Mouse (Mus musculus): ENCODE data around the gene Arhgef25.

- peak; percentile 66 for TF ChIP-seq CTCF (IDR thresholded peaks at IDR 0.05; ENCODE audit: low read depth)
- TF ChIP-seq EP300 (IDR thresholded peaks at IDR 0.05; ENCODE audit: low read depth), result no peak
Measured at GRCm38 (mm10) chr10:127233141-127233540, 43.3 kb upstream of the Arhgef25 start.

All from liver, embryonic 14.5 days (tissue).